Mouse (Mus musculus): ENCODE results near the gene Btbd11. TPM values are rescaled to one million over a fixed set of nuclear protein-coding genes. Genes with fewer than 3 reads are reported as not detected.

The Btbd11 gene
- polyA plus RNA-seq, 1 experiment, result 3.6 TPM

GRCm38 (mm10) chr10:85625170-85625686 is 238.6 kb downstream of the Btbd11 start:
- Histone ChIP-seq H3K4me3 (ENCODE audit: insufficient read depth, low read length) (no peak overlapping the region), H3K27ac (ENCODE audit: insufficient read depth, low read depth, low read length) (no peak overlapping the region), H3K4me1 (ENCODE audit: control insufficient read depth, insufficient read depth, low read length) (no peaks in the 10 kb centered on the region)
- TF ChIP-seq POLR2A (IDR thresholded peaks at IDR 0.05; ENCODE audit: borderline replicate concordance, low read depth, low read length) (no peak), CTCF (IDR thresholded peaks at IDR 0.05; ENCODE audit: low read depth, low read length) (no peak)

GRCm38 (mm10) chr10:85632030-85632429 is 245.4 kb downstream of the Btbd11 start:
- H3K4me1 ChIP-seq (ENCODE audit: control insufficient read depth, insufficient read depth, low read length), result no peaks in the 10 kb centered on the region
- H3K27ac ChIP-seq (ENCODE audit: insufficient read depth, low read depth, low read length), result no peak overlapping the region
- no peak overlapping the region for H3K4me3 ChIP-seq (ENCODE audit: insufficient read depth, low read length)
- no peak for TF ChIP-seq CTCF (IDR thresholded peaks at IDR 0.05; ENCODE audit: low read depth, low read length)
- TF ChIP-seq POLR2A (IDR thresholded peaks at IDR 0.05; ENCODE audit: borderline replicate concordance, low read depth, low read length), result no peak

GRCm38 (mm10) chr10:85633577-85633976 is 247.0 kb downstream of the Btbd11 start:
- H3K27ac ChIP-seq (ENCODE audit: insufficient read depth, low read depth, low read length), result no peak overlapping the region
- H3K4me3 ChIP-seq (ENCODE audit: insufficient read depth, low read length), result no peak overlapping the region
- TF ChIP-seq CTCF (IDR thresholded peaks at IDR 0.05; ENCODE audit: low read depth, low read length) (no peak), POLR2A (IDR thresholded peaks at IDR 0.05; ENCODE audit: borderline replicate concordance, low read depth, low read length) (no peak)
- H3K4me1 ChIP-seq (ENCODE audit: control insufficient read depth, insufficient read depth, low read length), result no peaks in the 10 kb centered on the region

- Histone ChIP-seq H3K27ac (ENCODE audit: insufficient read depth, low read depth, low read length) (no peak overlapping the region), H3K4me3 (ENCODE audit: insufficient read depth, low read length) (no peak overlapping the region), H3K4me1 (ENCODE audit: control insufficient read depth, insufficient read depth, low read length) (no peaks in the 10 kb centered on the region)
- TF ChIP-seq POLR2A (IDR thresholded peaks at IDR 0.05; ENCODE audit: borderline replicate concordance, low read depth, low read length) (no peak), CTCF (IDR thresholded peaks at IDR 0.05; ENCODE audit: low read depth, low read length) (no peak)
Measured at GRCm38 (mm10) chr10:85637580-85637979, 251.0 kb downstream of the Btbd11 start.

GRCm38 (mm10) chr10:85638141-85638540 is 251.5 kb downstream of the Btbd11 start:
- no peaks in the 10 kb centered on the region for H3K4me1 ChIP-seq (ENCODE audit: control insufficient read depth, insufficient read depth, low read length)
- TF ChIP-seq POLR2A (IDR thresholded peaks at IDR 0.05; ENCODE audit: borderline replicate concordance, low read depth, low read length), result no peak
- no peak for TF ChIP-seq CTCF (IDR thresholded peaks at IDR 0.05; ENCODE audit: low read depth, low read length)

GRCm38 (mm10) chr10:85639581-85639980 is 253.0 kb downstream of the Btbd11 start:
- TF ChIP-seq POLR2A (IDR thresholded peaks at IDR 0.05; ENCODE audit: borderline replicate concordance, low read depth, low read length), result no peak
- no peak for TF ChIP-seq CTCF (IDR thresholded peaks at IDR 0.05; ENCODE audit: low read depth, low read length)
- Histone ChIP-seq H3K4me1 (ENCODE audit: control insufficient read depth, insufficient read depth, low read length) (no peaks in the 10 kb centered on the region), H3K27ac (ENCODE audit: insufficient read depth, low read depth, low read length) (no peak overlapping the region), H3K4me3 (ENCODE audit: insufficient read depth, low read length) (no peak overlapping the region)

More at GRCm38 (mm10) chr10:85638141-85638540, 251.5 kb downstream of the Btbd11 start:
- Histone ChIP-seq H3K4me3 (ENCODE audit: insufficient read depth, low read length) (no peak overlapping the region), H3K27ac (ENCODE audit: insufficient read depth, low read depth, low read length) (no peak overlapping the region)

- Histone ChIP-seq H3K27ac (ENCODE audit: insufficient read depth, low read depth, low read length) (no peak overlapping the region), H3K4me1 (ENCODE audit: control insufficient read depth, insufficient read depth, low read length) (no peaks in the 10 kb centered on the region), H3K4me3 (ENCODE audit: insufficient read depth, low read length) (no peak overlapping the region)
- no peak for TF ChIP-seq CTCF (IDR thresholded peaks at IDR 0.05; ENCODE audit: low read depth, low read length)
- no peak for TF ChIP-seq POLR2A (IDR thresholded peaks at IDR 0.05; ENCODE audit: borderline replicate concordance, low read depth, low read length)
Measured at GRCm38 (mm10) chr10:85640408-85640807, 253.8 kb downstream of the Btbd11 start.

- H3K4me3 ChIP-seq (ENCODE audit: insufficient read depth, low read length), result no peak overlapping the region
- TF ChIP-seq POLR2A (IDR thresholded peaks at IDR 0.05; ENCODE audit: borderline replicate concordance, low read depth, low read length), result no peak
- TF ChIP-seq CTCF (IDR thresholded peaks at IDR 0.05; ENCODE audit: low read depth, low read length), result no peak
- H3K4me1 ChIP-seq (ENCODE audit: control insufficient read depth, insufficient read depth, low read length), result no peaks in the 10 kb centered on the region
- H3K27ac ChIP-seq (ENCODE audit: insufficient read depth, low read depth, low read length), result no peak overlapping the region
Measured at GRCm38 (mm10) chr10:85645346-85645745, 258.7 kb downstream of the Btbd11 start.

- TF ChIP-seq CTCF (IDR thresholded peaks at IDR 0.05; ENCODE audit: low read depth, low read length), result peak; percentile 69; the same call in 1 of the 2 replicates
- TF ChIP-seq POLR2A (IDR thresholded peaks at IDR 0.05; ENCODE audit: borderline replicate concordance, low read depth, low read length), result no peak
- Histone ChIP-seq H3K27ac (ENCODE audit: insufficient read depth, low read depth, low read length) (no peak overlapping the region), H3K4me3 (ENCODE audit: insufficient read depth, low read length) (no peak overlapping the region), H3K4me1 (ENCODE audit: control insufficient read depth, insufficient read depth, low read length) (peaks cover 4% of the 10 kb centered on the region; the same call in 1 of the 2 replicates)
Measured at GRCm38 (mm10) chr10:85651706-85652105, 265.1 kb downstream of the Btbd11 start.

GRCm38 (mm10) chr10:85655881-85656280 is 269.3 kb downstream of the Btbd11 start:
- Histone ChIP-seq H3K4me1 (ENCODE audit: control insufficient read depth, insufficient read depth, low read length) (peaks cover 4% of the 10 kb centered on the region; the same call in 1 of the 2 replicates), H3K4me3 (ENCODE audit: insufficient read depth, low read length) (no peak overlapping the region), H3K27ac (ENCODE audit: insufficient read depth, low read depth, low read length) (no peak overlapping the region)
- TF ChIP-seq POLR2A (IDR thresholded peaks at IDR 0.05; ENCODE audit: borderline replicate concordance, low read depth, low read length), result no peak
- no peak for TF ChIP-seq CTCF (IDR thresholded peaks at IDR 0.05; ENCODE audit: low read depth, low read length)
